Mouse (Mus musculus) myocyte (in vitro differentiated cells): ENCODE data around the gene Gpr135.

Experiments
- MAX ChIP-seq: IDR thresholded peaks from one replicate; pipeline ENCODE4 v1.6.1; 2011; ENCODE audit warnings: low read depth, mild to moderate bottlenecking, control low read depth
- MYOD1 ChIP-seq, 3 experiments: IDR thresholded peaks; one replicate each; pipeline ENCODE4 v1.6.1; 2011; ENCODE audit warnings: control low read depth in 2 of 3, low read depth in 2 of 3, mild to moderate bottlenecking in 2 of 3, moderate library complexity in 1 of 3; ENCODE audit not compliant: insufficient read length in 2 of 3, control insufficient read depth in 1 of 3
- POLR2A ChIP-seq: IDR thresholded peaks from one replicate; pipeline ENCODE4 v1.6.1; 2011; ENCODE audit warnings: low read depth, mild to moderate bottlenecking, control low read depth, moderate library complexity; ENCODE audit not compliant: insufficient read length
- SRF ChIP-seq: IDR thresholded peaks from one replicate; pipeline ENCODE4 v1.6.1; 2011; ENCODE audit warnings: low read depth; ENCODE audit not compliant: control insufficient read depth, insufficient read length
- TCF3 ChIP-seq: IDR thresholded peaks from one replicate; pipeline ENCODE4 v1.6.1; 2011; ENCODE audit warnings: low read depth, control low read depth; ENCODE audit not compliant: insufficient read length

GRCm38 (mm10) chr12:72083265-72083664, 12.3 kb upstream of the Gpr135 start:
- no peak for TF ChIP-seq MYOD1 (IDR thresholded peaks at IDR 0.05; ENCODE audit: control insufficient read depth in 1 of 3, insufficient read length in 2 of 3, low read depth in 2 of 3)
- TF ChIP-seq MAX = no peak
- no peak for TF ChIP-seq POLR2A
- TF ChIP-seq SRF = no peak
- TF ChIP-seq TCF3 = no peak
